Mouse (Mus musculus) hindbrain, postnatal 0 days (tissue): ENCODE data around the gene Ccdc173. TPM values are rescaled to one million over a fixed set of nuclear protein-coding genes. Genes with fewer than 3 reads are reported as not detected.

Source experiments
- ATAC-seq: fragments of 200-750 bp; cut with Nextera tagmentation; 2 replicates; pipeline ENCODE4 v1.8.0; 2017; ENCODE audit warnings: mild to moderate bottlenecking, moderate TSS enrichment, moderate library complexity
- DNase-seq: peaks from one replicate; pipeline ENCODE4 v3.0.0-alpha.2; 2015; ENCODE audit warnings: low spot score
- H3K27ac ChIP-seq: fragments of 300-500 bp; sonication (generic); 2 replicates; pipeline ENCODE4 v1.5.1; 2014; ENCODE audit warnings: mild to moderate bottlenecking
- H3K27me3 ChIP-seq: fragments of 300-500 bp; sonication (generic); 2 replicates; pipeline ENCODE4 v1.6.1; 2014; ENCODE audit warnings: low read length, mixed read lengths; ENCODE audit not compliant: insufficient read depth
- H3K36me3 ChIP-seq: fragments of 300-500 bp; sonication (generic); 2 replicates; pipeline ENCODE4 v1.6.1; 2014; ENCODE audit warnings: low read length, mixed read lengths; ENCODE audit not compliant: insufficient read depth
- H3K4me1 ChIP-seq: fragments of 300-500 bp; sonication (generic); 2 replicates; pipeline ENCODE4 v1.6.1; 2014; ENCODE audit warnings: antibody characterized with exemption, low read length, mixed read lengths; ENCODE audit not compliant: insufficient read depth
- H3K4me2 ChIP-seq: fragments of 300-500 bp; sonication (generic); 2 replicates; pipeline ENCODE4 v1.6.1; 2014; ENCODE audit warnings: low read depth, mild to moderate bottlenecking, low read length, moderate library complexity, mixed read lengths
- H3K4me3 ChIP-seq: fragments of 300-500 bp; sonication (generic); 2 replicates; pipeline ENCODE4 v1.5.1; 2014; ENCODE audit warnings: low read length
- H3K9ac ChIP-seq: fragments of 300-500 bp; sonication (generic); replicated peaks from 2 replicates; pipeline ENCODE4 v1.6.1; 2014; ENCODE audit warnings: mild to moderate bottlenecking, low read length, moderate library complexity, mixed read lengths
- H3K9me3 ChIP-seq: fragments of 300-500 bp; sonication (generic); 2 replicates; pipeline ENCODE4 v1.6.1; 2016; ENCODE audit warnings: low read length, mixed read lengths
- CTCF ChIP-seq: IDR thresholded peaks from 2 replicates; pipeline ENCODE4 v1.5.1; 2016; ENCODE audit warnings: antibody characterized with exemption, control low read depth, low read depth
- WGBS: fragments of 180-500 bp; shearing (Covaris S2); extraction: QIAGEN DNeasy Blood & Tissue Kit; methylation state at CpG from one replicate; pipeline ENCODE4 v1.1.7; 2014; 5-methylcytosine and 5-hydroxymethylcytosine counted together
- polyA plus RNA-seq: library from polyadenylated mRNA; unstranded; fragments of >200 nt; fragmentation: Nextera tagmentation; extraction: Ambion mirVana; gene quantifications from 2 replicates; pipeline ENCODE4 v1.2.1, GENCODE M21; 2015
- total RNA-seq: library from RNA; depleted of rRNA; stranded (reverse); fragments of >200 nt; gene quantifications from 2 replicates; pipeline ENCODE4 v1.2.3, GENCODE M21; 2014; rRNA removed

Ccdc173 gene
- 0.10 TPM in 1 of 2 replicates, not detected in the other for total RNA-seq
- 1.7 and 1.9 TPM in 2 replicates for polyA plus RNA-seq

DNA sequence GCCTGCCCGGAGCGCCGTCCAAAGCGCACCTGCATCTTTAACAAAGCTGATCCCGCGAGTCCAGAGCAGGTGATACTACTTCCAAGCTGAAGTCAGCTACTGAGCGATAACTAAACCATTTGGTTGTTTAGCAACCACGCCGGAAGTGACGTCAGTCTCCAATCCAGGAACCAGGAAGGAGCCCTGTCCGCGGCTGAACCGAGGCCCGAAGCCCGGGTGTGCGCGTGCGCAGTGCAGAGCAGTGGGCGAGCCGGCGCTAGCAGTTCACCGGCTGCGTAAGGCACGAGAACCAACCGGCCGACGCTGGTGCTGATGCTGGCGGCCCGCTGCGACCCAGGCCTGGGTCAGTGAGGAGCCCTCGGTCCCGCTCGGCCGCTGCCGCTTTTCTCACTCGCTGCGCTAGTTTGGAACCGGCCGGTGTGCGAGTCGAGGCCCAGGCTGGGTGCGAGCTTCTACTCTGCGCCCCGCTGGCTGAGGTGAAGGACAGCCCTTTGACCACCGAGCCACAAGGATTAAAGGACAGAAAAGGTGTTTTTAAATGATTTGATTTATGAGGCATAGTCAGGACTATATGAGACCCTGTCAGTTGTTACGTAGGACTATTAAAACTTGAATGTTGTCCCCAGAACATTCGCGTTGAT lies at the start of gene Ccdc173, which contains the start of gene Phospho2:
Gene Ccdc173, minus strand, starts transcription at position 147 of the 641 bp plus-strand sequence.
Gene Phospho2, plus strand, starts transcription at position 195 of the 641 bp plus-strand sequence.
- no peaks in the 10 kb centered on the region for H3K27me3 ChIP-seq
- TF ChIP-seq CTCF: no peak
- H3K4me2 ChIP-seq: peak within 1 kb of the TSS; percentile 80
- H3K4me1 ChIP-seq: peaks cover 4% of the 10 kb centered on the region; the same call in 1 of the 2 replicates
- H3K9me3 ChIP-seq: no peaks in the 10 kb centered on the region
- ATAC-seq (peak; percentile 98), DNase-seq (peak; percentile 100)
- peak within 1 kb of the TSS; percentile 64 for H3K9ac ChIP-seq
- peak within 1 kb of the TSS; percentile 72 for H3K4me3 ChIP-seq
- 2% methylated on average over 48 of the region's 48 CpGs for WGBS
- H3K36me3 ChIP-seq: peaks cover 9% of the 10 kb centered on the region; the same call in 1 of the 2 replicates
- H3K27ac ChIP-seq: peak within 1 kb of the TSS; percentile 91

DNA sequence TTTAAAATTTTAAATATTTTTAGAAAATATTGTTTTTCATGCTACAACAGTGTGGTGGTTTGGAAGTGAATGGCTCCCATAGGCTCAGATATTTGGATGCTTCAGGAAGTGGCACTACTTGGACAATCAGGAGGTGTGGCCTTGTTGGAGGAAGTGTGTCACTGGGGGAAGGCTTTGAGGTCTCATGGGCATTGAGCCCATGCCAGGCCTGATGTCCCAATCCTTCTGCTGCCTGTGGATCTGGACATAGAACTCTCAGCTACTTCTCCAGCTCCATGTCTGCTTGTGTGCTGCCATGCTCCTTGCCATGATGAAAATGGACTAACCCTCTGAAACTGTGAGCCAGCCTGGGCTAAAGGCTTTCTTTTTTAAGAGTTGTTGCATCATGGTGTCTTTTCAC lies 49.3 kb upstream of the Ccdc173 start:
- Histone ChIP-seq H3K4me1 (no peaks in the 10 kb centered on the region), H3K27me3 (no peaks in the 10 kb centered on the region), H3K4me3 (no peak overlapping the region), H3K36me3 (peaks cover 11% of the 10 kb centered on the region), H3K4me2 (no peak overlapping the region), H3K9me3 (no peaks in the 10 kb centered on the region), H3K9ac (no peak overlapping the region), H3K27ac (no peak overlapping the region)
- no peak for ATAC-seq
- no peak for TF ChIP-seq CTCF
- no peak for DNase-seq

GRCm38 (mm10) chr2:69837996-69838395 lies 48.6 kb upstream of the Ccdc173 start:
- Histone ChIP-seq H3K4me2 (no peak overlapping the region), H3K9ac (no peak overlapping the region), H3K27me3 (no peaks in the 10 kb centered on the region), H3K27ac (no peak overlapping the region), H3K4me1 (no peaks in the 10 kb centered on the region), H3K4me3 (no peak overlapping the region), H3K9me3 (no peaks in the 10 kb centered on the region), H3K36me3 (peaks cover 17% of the 10 kb centered on the region)
- ATAC-seq (no peak; the same call in 1 of the 2 replicates), DNase-seq (no peak)
- peak; percentile 17; the same call in 1 of the 2 replicates for TF ChIP-seq CTCF
- 27% methylated on average over 3 of the region's 3 CpGs for WGBS

DNA sequence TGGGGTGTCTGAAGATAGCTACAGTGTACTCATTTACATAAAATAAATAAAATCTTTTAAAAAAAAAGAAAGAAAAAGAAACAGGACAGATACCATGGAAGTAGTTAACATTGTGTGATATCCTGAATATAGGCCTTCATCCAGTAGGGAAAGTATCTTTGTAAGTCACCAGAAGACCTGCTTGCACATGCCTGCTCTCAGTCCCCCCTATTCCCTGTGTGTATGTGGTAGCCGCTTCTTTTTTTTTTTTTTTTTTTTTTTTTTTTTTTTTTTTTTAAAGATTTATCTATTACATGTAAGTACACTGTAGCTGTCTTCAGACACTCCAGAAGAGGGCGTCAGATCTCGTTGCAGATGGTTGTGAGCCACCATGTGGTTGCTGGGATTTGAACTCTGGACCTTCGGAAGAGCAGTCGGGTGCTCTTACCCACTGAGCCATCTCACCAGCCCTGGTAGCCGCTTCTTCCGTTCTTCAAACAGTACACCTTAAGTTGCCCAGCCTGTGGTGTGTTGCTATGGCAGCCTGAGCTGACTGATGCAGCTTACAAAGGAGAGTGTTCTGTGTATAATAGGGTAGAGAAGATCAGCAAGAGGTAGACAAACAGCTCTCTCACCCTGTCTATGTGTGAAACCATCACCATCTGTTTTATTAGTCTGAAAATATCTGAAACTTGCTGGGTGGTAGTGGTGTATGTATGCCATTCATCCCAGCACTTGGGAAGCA lies 48.0 kb upstream of the Ccdc173 start:
- Histone ChIP-seq H3K27ac (no peak overlapping the region), H3K4me3 (no peak overlapping the region), H3K9me3 (no peaks in the 10 kb centered on the region), H3K4me1 (no peaks in the 10 kb centered on the region), H3K9ac (no peak overlapping the region), H3K27me3 (no peaks in the 10 kb centered on the region), H3K4me2 (no peak overlapping the region), H3K36me3 (peaks cover 17% of the 10 kb centered on the region)
- DNase-seq: no peak
- WGBS: 82% methylated on average over 5 of the region's 7 CpGs
- TF ChIP-seq CTCF: no peak
- peak; percentile 21; the same call in 1 of the 2 replicates for ATAC-seq

DNA sequence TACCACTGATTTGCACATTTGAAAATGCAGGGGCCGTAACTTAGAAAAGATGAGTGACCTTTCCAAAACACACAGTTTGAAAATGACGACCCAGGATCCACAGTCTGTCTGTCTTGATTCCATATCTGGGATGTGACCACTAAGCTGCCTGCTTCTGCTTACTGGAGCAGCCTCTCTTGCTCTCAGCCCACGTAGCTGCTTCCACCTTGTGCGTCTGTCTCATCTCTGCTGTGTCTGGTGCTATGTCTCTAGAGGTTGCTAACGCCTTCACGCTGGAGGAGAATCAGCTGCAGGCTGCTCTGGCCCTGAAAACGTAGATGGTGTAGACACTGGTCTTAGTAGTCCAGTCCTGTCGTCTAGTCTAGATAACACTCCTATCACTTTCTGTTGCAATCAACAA lies 40.7 kb upstream of the Ccdc173 start:
- Histone ChIP-seq H3K27ac (no peak overlapping the region), H3K27me3 (no peaks in the 10 kb centered on the region), H3K9ac (no peak overlapping the region), H3K4me2 (no peak overlapping the region), H3K36me3 (peaks cover 31% of the 10 kb centered on the region), H3K4me3 (no peak overlapping the region), H3K9me3 (no peaks in the 10 kb centered on the region), H3K4me1 (peaks cover 5% of the 10 kb centered on the region; the same call in 1 of the 2 replicates)
- TF ChIP-seq CTCF: no peak
- no peak for DNase-seq
- 92% methylated on average over 8 of the region's 8 CpGs for WGBS
- ATAC-seq: no peak

DNA sequence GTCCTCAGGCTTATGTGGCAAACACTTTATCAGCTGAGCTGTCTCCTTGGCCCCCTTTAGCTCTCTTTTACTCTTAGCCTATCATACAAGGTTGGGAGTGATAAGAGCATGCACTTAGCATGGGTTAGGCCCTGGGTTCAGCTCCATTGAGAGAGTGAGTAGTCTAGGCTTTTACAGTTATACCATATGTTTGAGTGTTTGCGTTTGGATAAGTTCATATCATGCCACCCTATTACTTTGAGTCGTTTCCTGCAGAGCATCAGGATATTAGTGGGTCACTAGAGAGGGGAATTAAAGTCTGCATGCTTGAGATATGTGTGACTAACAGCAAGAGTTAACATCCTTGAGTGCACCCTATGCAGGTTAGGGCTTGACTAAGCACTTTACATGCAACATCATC lies 40.3 kb upstream of the Ccdc173 start:
- no peaks in the 10 kb centered on the region for H3K27me3 ChIP-seq
- TF ChIP-seq CTCF: no peak
- 95% methylated on average over 2 of the region's 2 CpGs for WGBS
- peaks cover 10% of the 10 kb centered on the region for H3K4me1 ChIP-seq
- no peak overlapping the region for H3K4me2 ChIP-seq
- no peak for ATAC-seq
- H3K9ac ChIP-seq: no peak overlapping the region
- DNase-seq: no peak
- H3K36me3 ChIP-seq: peaks cover 28% of the 10 kb centered on the region
- no peak overlapping the region for H3K4me3 ChIP-seq
- H3K27ac ChIP-seq: no peak overlapping the region
- H3K9me3 ChIP-seq: no peaks in the 10 kb centered on the region
